Mouse (Mus musculus): ENCODE measurements around the gene Rgs6.

The Rgs6 gene

GRCm38 (mm10) chr12:82647876-82648275, 59.8 kb downstream of the Rgs6 start:
- in situ Hi-C loops (cut with MboI, MseI) = no loop called here

DNA sequence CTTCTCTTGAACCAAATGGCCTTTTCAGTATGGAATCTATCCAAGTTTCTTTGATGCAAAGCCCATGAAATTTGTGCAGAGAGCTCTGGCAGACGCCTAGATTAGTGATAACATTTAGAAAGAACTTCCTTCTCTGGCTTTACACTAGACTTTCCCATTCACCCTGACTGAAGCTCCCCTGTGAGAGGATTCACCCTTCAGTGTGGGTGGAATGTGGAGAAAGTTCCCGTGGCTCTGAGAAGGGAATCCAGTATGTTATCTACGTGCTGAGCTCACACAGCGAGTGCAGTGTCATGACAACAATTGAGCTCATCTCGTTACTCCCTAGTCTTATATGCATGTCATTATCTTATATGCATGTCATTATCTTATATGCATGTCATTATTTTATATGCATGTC, 61.9 kb downstream of the Rgs6 start:
- in situ Hi-C loops (cut with MboI, MseI) = no loop called here

DNA sequence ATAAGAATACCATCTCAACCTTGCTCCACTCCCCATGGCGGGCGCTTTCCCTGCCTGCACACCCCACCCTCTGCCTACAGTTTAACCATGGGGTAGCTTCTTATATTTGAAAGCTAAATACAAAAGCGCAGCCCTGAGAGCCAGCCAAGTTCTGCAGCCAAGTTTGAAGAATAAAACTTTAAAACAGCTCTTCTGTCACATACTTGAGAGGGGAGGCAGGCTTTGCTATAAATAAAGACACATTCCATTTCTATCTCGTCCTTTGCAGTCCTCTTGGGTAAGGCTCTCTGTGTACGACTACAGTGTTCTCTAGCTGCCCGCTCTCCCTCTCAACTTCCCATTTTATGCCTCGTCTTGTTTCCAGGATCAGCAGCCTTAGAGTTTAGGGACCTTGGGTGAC, 76.5 kb downstream of the Rgs6 start:
- in situ Hi-C loops (cut with MboI, MseI) = no loop called here

GRCm38 (mm10) chr12:82667441-82667840, 79.3 kb downstream of the Rgs6 start:
- in situ Hi-C loops (cut with MboI, MseI) = no loop called here

DNA sequence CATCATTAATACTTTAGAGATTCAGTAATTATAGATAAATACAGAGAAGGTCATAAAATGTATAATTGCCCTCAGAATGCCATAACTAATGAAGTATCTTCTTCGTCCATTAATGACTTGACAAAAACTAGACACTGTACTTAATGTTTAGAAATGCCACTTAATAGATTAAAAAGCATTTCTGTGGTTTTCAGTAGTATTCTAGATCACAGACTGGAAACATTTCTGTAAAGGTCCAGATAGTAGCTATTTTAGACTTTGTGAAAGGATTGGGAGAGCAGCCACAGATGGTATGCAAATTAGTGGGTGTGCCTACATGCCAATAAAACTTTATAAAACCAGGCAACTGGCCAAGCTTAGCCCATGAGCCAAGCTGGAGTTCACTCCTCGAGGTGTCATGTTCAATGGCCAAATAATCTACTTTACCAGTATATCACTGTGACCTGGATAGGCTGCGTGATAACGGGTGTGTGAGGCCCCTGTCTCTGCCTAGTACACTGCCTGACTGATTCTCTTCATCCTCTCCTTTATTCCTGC, 82.2 kb downstream of the Rgs6 start:
- in situ Hi-C loops (cut with MboI, MseI) = no loop called here

- in situ Hi-C loops (cut with MboI, MseI) = no loop called here
These were observed 83.5 kb downstream of the Rgs6 start for GRCm38 (mm10) chr12:82671591-82671990.

GRCm38 (mm10) chr12:82675137-82675536, 87.0 kb downstream of the Rgs6 start:
- in situ Hi-C loops (cut with MboI, MseI) = no loop called here

- in situ Hi-C loops (cut with MboI, MseI) = no loop called here
These were observed 98.9 kb downstream of the Rgs6 start for GRCm38 (mm10) chr12:82687015-82687414.

DNA sequence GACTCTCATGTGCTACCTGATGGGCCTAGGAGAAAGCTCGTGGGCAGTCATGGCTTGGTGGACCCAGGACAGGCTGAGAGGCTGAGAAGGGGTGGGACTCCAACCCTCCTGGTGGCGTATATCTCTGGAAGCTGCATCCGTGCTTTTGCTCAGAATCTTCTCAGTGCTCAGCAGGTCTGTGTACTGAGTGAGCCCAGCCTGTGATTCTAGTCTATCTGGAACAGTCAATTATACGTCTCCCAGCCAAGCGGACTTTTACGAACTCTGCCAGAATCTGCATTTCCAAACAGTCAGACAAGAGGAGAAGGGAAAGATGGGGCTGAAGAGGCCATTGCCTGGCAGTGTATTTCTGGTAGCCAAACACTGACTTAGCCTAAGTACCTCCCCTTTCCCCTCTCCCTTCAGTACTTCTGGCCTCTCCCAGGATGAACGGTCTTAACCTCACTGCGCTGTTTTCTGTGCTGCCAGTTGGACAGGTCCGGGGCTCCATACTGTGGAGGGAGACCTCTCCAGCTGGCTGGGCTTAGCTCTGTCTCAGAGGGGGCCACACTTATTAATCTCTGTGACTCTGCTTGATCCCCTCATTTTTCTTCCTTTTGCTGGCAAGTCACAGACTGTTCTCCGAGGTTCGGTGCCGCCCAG, 110.9 kb downstream of the Rgs6 start:
- in situ Hi-C loops (cut with MboI, MseI) = loop anchor here (10.0 kb wide), 1 partner anchor 316 kb away; no protein-coding TSS in a partner anchor

DNA sequence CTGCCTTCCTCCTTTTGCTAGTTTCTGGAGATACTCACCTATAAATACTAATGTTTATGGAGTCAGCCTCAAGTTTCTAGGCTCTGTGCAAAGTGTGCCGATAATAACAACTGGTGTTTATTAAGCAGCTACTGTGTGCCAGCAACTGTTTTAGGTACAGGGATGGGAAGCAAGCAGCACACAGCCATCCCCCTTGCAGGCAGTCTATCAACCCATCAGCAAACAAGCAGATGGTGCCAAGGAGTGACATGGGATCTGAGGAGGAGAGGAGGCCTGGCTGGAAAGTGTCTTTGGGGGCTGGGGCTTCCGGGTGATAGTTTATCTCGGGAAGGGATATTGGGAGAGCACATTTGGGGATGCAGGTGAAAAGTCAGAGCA, 111.4 kb downstream of the Rgs6 start:
- in situ Hi-C loops (cut with MboI, MseI) = loop anchor here (10.0 kb wide), 1 partner anchor 315 kb away; no protein-coding TSS in a partner anchor

GRCm38 (mm10) chr12:82700241-82700640, 112.1 kb downstream of the Rgs6 start:
- in situ Hi-C loops (cut with MboI, MseI) = no loop called here

DNA sequence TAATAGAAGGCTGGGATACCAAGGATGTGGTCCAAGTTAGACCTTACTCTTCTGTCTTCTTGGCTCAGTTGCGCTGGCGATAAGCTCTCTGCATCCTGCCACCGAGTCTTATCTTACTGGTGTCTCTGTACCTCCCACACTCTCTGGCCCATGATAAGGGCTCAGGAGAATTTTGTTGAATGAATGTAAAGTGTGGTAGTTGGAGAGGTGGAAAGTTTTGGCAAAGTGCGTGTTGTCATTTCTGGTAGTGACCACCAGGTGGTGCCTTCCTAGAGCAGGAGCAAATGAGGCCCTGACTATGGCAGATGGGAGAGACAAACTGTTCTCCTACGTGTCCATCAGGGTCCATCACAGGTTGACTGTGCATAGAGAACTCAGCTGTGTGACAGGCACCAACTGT, 112.7 kb downstream of the Rgs6 start:
- in situ Hi-C loops (cut with MboI, MseI) = no loop called here

- in situ Hi-C loops (cut with MboI, MseI) = no loop called here
These were observed 113.3 kb downstream of the Rgs6 start for GRCm38 (mm10) chr12:82701359-82701758.

- in situ Hi-C loops (cut with MboI, MseI) = no loop called here
These were observed 122.3 kb downstream of the Rgs6 start for GRCm38 (mm10) chr12:82710376-82710775.

GRCm38 (mm10) chr12:82714284-82714683, 126.2 kb downstream of the Rgs6 start:
- in situ Hi-C loops (cut with MboI, MseI) = no loop called here

GRCm38 (mm10) chr12:82723017-82723540, 135.0 kb downstream of the Rgs6 start:
- in situ Hi-C loops (cut with MboI, MseI) = loop anchor here (10.0 kb wide), 1 partner anchor 1398 kb away; no protein-coding TSS in a partner anchor

DNA sequence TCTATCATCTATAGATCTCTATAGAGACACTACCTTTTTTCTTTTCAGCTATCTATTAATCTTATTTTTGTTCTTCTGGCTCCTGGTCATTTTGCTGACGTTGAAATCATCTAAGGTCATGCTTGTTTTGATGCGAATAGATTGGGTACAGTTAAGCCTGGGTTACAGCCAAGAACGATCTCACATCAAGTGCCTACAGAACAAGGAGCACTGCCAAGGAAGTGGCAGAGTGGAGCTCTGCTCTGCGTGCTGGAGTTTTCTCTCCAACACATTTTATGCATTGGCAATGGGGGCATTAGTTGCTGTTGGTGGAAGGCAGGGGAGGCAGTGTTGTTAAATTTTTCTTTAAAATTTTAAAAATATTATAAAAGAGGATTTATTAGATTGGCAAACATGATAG, 138.2 kb downstream of the Rgs6 start:
- in situ Hi-C loops (cut with MboI, MseI) = loop anchor here (10.0 kb wide), 1 partner anchor 1401 kb away; no protein-coding TSS in a partner anchor

- in situ Hi-C loops (cut with MboI, MseI) = no loop called here
These were observed 143.5 kb downstream of the Rgs6 start for GRCm38 (mm10) chr12:82731587-82731986.

GRCm38 (mm10) chr12:82742955-82743354, 154.9 kb downstream of the Rgs6 start:
- in situ Hi-C loops (cut with MboI, MseI) = no loop called here

GRCm38 (mm10) chr12:82744026-82744425, 155.9 kb downstream of the Rgs6 start:
- in situ Hi-C loops (cut with MboI, MseI) = no loop called here

DNA sequence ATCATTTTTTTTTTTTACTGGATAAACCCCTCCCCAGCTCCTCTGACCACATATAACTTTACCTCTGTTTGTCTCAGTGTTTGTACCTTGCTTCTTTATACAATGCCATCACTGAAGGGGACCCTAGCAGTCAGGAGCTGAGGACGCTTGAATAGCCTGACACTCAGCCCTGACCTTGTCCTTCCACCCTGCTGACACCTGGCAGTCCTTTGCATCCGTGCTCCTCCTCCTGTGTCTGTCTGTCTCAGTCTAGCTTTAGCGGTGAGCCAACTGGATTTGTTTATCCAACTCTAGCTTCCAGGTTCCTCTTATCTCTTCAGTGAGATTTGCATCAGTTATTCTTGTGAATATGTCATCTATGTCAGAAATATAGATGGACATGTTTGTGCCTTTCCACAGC, 156.7 kb downstream of the Rgs6 start:
- in situ Hi-C loops (cut with MboI, MseI) = no loop called here

DNA sequence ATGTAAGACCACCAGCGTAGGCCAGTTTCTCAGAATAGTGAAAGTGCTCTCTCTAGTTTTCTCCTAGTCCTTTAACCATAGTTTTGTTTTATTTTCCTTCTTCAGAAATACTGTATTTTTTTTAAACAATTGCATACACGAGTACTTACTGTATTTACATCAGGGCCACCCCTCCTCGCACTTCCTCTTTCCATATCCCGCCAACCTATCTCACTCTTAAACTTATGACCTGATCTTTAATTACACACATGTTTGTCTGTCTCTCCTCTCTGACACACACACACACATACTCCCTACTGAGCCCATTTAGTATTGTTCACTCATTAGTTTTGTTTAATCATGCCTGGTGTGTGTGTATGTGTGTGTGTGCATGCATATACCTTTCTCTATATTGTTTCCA, 159.0 kb downstream of the Rgs6 start:
- in situ Hi-C loops (cut with MboI, MseI) = no loop called here

DNA sequence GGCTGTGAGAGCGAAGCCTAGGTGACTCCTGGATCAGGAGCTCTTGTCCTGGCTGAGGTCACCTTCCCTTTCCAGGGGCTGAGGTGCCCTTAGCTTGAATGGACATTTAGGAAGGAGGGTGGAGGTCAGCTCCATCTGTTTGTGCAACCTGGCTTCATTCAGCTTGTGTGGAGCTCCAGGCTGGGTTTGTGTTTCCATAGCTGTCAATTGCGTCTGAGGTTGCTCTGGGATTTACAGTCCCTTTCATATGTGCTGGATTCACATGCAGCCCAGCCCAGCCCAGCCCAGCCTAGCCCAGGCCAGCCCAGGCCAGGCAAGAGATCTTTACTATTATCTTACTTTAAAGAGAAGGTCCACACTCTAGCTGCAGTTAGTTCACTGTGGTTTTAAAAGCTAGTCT, 163.8 kb downstream of the Rgs6 start:
- in situ Hi-C loops (cut with MboI, MseI) = no loop called here

All from regulatory T cell (primary cell).